Mouse (Mus musculus): ENCODE measurements around the gene Myrfl. TPM values are rescaled to one million over a fixed set of nuclear protein-coding genes. Genes with fewer than 3 reads are reported as not detected.

Gene Myrfl
- polyA plus RNA-seq, 1 experiment = 0.02 TPM

DNA sequence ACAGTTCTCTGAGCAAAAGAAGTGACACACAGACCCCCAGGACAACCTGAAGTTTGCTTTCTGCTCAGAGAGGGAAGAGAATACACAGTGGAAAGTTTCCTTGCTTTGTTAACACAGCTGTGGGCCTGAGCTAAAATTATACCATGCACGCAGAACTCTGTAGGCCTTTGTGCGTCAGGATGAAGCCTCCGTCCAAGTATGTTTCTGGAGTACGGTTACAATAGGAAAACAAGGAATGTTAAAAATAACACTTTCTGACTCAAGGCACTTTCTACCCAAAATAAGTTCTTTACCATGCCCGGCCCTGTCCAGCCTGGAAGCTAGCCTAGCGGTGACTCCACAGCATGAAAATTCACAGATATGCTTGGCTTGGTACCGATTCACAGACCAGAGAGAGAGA is 156.6 kb downstream of the Myrfl start:
- no peak for DNase-seq (ENCODE audit: low read depth in 1 of 2, low spot score in 2 of 2)
- no peaks in the 10 kb centered on the region for H3K36me3 ChIP-seq (ENCODE audit: control insufficient read depth, insufficient read depth, low read length)
- H3K4me3 ChIP-seq (ENCODE audit: extremely low read depth, insufficient read depth, insufficient read length) = no peak overlapping the region
- no peaks in the 10 kb centered on the region for H3K27me3 ChIP-seq (ENCODE audit: control insufficient read depth, insufficient read depth, low read length)
- no peak for TF ChIP-seq CTCF (IDR thresholded peaks at IDR 0.05; ENCODE audit: extremely low read depth, insufficient read depth, insufficient read length, insufficient replicate concordance)
- TF ChIP-seq POLR2A (IDR thresholded peaks at IDR 0.05; ENCODE audit: low read depth, low read length) = no peak
- WGBS = 49% methylated on average over 7 of the region's 7 CpGs
- no peak overlapping the region for H3K27ac ChIP-seq (ENCODE audit: insufficient read depth, low read length)
- peaks cover 6% of the 10 kb centered on the region; the same call in 1 of the 2 replicates for H3K4me1 ChIP-seq (ENCODE audit: control insufficient read depth, insufficient read depth, insufficient read length)

- Histone ChIP-seq H3K27me3 (ENCODE audit: control insufficient read depth, insufficient read depth, low read length) (no peaks in the 10 kb centered on the region), H3K36me3 (ENCODE audit: control insufficient read depth, insufficient read depth, low read length) (no peaks in the 10 kb centered on the region), H3K4me1 (ENCODE audit: control insufficient read depth, insufficient read depth, insufficient read length) (peaks cover 6% of the 10 kb centered on the region; the same call in 1 of the 2 replicates), H3K27ac (ENCODE audit: insufficient read depth, low read length) (no peak overlapping the region), H3K4me3 (ENCODE audit: extremely low read depth, insufficient read depth, insufficient read length) (no peak overlapping the region)
- TF ChIP-seq POLR2A (IDR thresholded peaks at IDR 0.05; ENCODE audit: low read depth, low read length) = no peak
- TF ChIP-seq CTCF (IDR thresholded peaks at IDR 0.05; ENCODE audit: extremely low read depth, insufficient read depth, insufficient read length, insufficient replicate concordance) = no peak
- DNase-seq (ENCODE audit: low read depth in 1 of 2, low spot score in 2 of 2) = no peak
- 44% methylated on average over 8 of the region's 8 CpGs for WGBS
Measured at GRCm38 (mm10) chr10:116738533-116738932, 158.2 kb downstream of the Myrfl start.

DNA sequence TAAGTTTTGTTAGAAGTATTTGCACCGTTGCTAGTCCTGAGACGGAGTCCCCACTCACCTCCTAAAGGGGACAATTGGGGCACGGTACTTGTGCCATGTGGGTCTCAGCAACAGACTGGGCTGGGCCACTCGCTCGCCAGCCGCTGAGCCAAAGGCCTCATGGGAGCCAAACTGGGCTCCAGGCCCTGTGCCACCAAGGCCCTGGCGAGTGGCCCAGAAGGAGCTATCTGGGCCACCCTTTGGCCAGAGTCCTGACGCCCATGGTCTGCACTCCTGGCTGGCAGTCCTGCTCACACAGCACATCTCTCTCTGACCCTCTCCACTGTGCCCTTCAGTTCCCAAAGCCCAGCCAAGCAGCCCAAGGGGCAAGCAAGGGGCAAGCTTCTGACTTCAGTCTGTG is 161.1 kb downstream of the Myrfl start:
- TF ChIP-seq POLR2A (IDR thresholded peaks at IDR 0.05; ENCODE audit: low read depth, low read length) (no peak), CTCF (IDR thresholded peaks at IDR 0.05; ENCODE audit: extremely low read depth, insufficient read depth, insufficient read length, insufficient replicate concordance) (no peak)
- Histone ChIP-seq H3K4me3 (ENCODE audit: extremely low read depth, insufficient read depth, insufficient read length) (no peak overlapping the region), H3K36me3 (ENCODE audit: control insufficient read depth, insufficient read depth, low read length) (no peaks in the 10 kb centered on the region), H3K4me1 (ENCODE audit: control insufficient read depth, insufficient read depth, insufficient read length) (no peaks in the 10 kb centered on the region; the same call in 1 of the 2 replicates), H3K27me3 (ENCODE audit: control insufficient read depth, insufficient read depth, low read length) (no peaks in the 10 kb centered on the region), H3K27ac (ENCODE audit: insufficient read depth, low read length) (no peak overlapping the region)
- no peak for DNase-seq (ENCODE audit: low read depth in 1 of 2, low spot score in 2 of 2)
- WGBS = 91% methylated on average over 8 of the region's 8 CpGs

DNA sequence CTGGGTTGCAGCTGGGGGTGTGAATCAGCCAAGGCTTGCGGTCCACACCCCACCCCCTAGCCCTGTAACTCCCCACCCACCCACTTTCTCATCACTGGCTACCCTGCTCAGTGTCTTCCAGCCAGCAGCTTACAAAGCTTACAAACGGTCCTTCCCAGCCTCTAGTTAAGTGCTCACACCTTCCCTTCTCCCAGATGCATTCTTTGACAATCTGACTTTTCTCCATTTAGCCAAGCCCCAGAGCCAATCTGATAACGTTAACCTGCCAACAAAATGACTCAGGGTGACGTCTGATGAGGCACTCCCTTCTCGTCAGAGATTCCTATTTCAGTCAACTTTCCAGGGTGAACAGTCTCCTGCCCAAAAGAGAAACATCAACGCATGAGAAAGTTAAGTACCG is 163.1 kb downstream of the Myrfl start:
- no peaks in the 10 kb centered on the region for H3K27me3 ChIP-seq (ENCODE audit: control insufficient read depth, insufficient read depth, low read length)
- TF ChIP-seq CTCF (IDR thresholded peaks at IDR 0.05; ENCODE audit: extremely low read depth, insufficient read depth, insufficient read length, insufficient replicate concordance) (no peak), POLR2A (IDR thresholded peaks at IDR 0.05; ENCODE audit: low read depth, low read length) (no peak)
- no peak overlapping the region for H3K27ac ChIP-seq (ENCODE audit: insufficient read depth, low read length)
- H3K4me1 ChIP-seq (ENCODE audit: control insufficient read depth, insufficient read depth, insufficient read length) = no peaks in the 10 kb centered on the region
- H3K4me3 ChIP-seq (ENCODE audit: extremely low read depth, insufficient read depth, insufficient read length) = no peak overlapping the region
- WGBS = 88% methylated on average over 7 of the region's 7 CpGs
- no peaks in the 10 kb centered on the region for H3K36me3 ChIP-seq (ENCODE audit: control insufficient read depth, insufficient read depth, low read length)
- no peak for DNase-seq (ENCODE audit: low read depth in 1 of 2, low spot score in 2 of 2)

GRCm38 (mm10) chr10:116730033-116730652 is 166.6 kb downstream of the Myrfl start:
- H3K36me3 ChIP-seq (ENCODE audit: control insufficient read depth, insufficient read depth, low read length) = no peaks in the 10 kb centered on the region
- H3K27ac ChIP-seq (ENCODE audit: insufficient read depth, low read length) = no peak overlapping the region
- H3K27me3 ChIP-seq (ENCODE audit: control insufficient read depth, insufficient read depth, low read length) = no peaks in the 10 kb centered on the region
- no peak overlapping the region for H3K4me3 ChIP-seq (ENCODE audit: extremely low read depth, insufficient read depth, insufficient read length)
- no peak for DNase-seq (ENCODE audit: low read depth in 1 of 2, low spot score in 2 of 2)
- 86% methylated on average over 10 of the region's 10 CpGs for WGBS
- no peaks in the 10 kb centered on the region for H3K4me1 ChIP-seq (ENCODE audit: control insufficient read depth, insufficient read depth, insufficient read length)
- TF ChIP-seq CTCF (IDR thresholded peaks at IDR 0.05; ENCODE audit: extremely low read depth, insufficient read depth, insufficient read length, insufficient replicate concordance) (no peak), POLR2A (IDR thresholded peaks at IDR 0.05; ENCODE audit: low read depth, low read length) (no peak)

DNA sequence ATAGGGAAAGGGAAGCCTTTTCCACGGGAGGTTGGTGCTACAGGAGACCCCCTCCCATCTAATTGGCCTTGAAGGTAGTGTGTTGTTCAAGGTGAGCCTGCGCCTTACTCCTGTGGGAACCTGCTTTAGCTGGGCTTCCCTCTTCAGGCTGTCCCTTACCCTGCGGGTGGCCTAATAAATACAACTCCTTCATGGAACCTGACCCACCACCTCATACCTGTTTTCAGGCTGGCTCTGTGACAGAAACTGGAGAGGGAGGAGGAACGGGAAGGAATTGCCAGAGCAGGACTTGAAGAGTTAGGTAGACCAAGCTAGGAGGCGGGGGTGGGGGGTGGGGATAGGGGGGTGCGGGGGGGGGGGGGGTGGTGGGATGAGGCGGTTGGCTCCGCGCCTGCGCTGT is 167.9 kb downstream of the Myrfl start:
- WGBS = 87% methylated on average over 6 of the region's 10 CpGs
- no peak for DNase-seq (ENCODE audit: low read depth in 1 of 2, low spot score in 2 of 2)
- H3K4me3 ChIP-seq (ENCODE audit: extremely low read depth, insufficient read depth, insufficient read length) = no peak overlapping the region
- no peaks in the 10 kb centered on the region for H3K36me3 ChIP-seq (ENCODE audit: control insufficient read depth, insufficient read depth, low read length)
- no peaks in the 10 kb centered on the region for H3K27me3 ChIP-seq (ENCODE audit: control insufficient read depth, insufficient read depth, low read length)
- H3K27ac ChIP-seq (ENCODE audit: insufficient read depth, low read length) = no peak overlapping the region
- TF ChIP-seq CTCF (IDR thresholded peaks at IDR 0.05; ENCODE audit: extremely low read depth, insufficient read depth, insufficient read length, insufficient replicate concordance) (no peak), POLR2A (IDR thresholded peaks at IDR 0.05; ENCODE audit: low read depth, low read length) (no peak)
- H3K4me1 ChIP-seq (ENCODE audit: control insufficient read depth, insufficient read depth, insufficient read length) = no peaks in the 10 kb centered on the region

- 52% methylated on average over 14 of the region's 14 CpGs for WGBS
- Histone ChIP-seq H3K4me1 (ENCODE audit: control insufficient read depth, insufficient read depth, insufficient read length) (no peaks in the 10 kb centered on the region), H3K36me3 (ENCODE audit: control insufficient read depth, insufficient read depth, low read length) (no peaks in the 10 kb centered on the region), H3K27me3 (ENCODE audit: control insufficient read depth, insufficient read depth, low read length) (no peaks in the 10 kb centered on the region), H3K27ac (ENCODE audit: insufficient read depth, low read length) (no peak overlapping the region), H3K4me3 (ENCODE audit: extremely low read depth, insufficient read depth, insufficient read length) (no peak overlapping the region)
- no peak for TF ChIP-seq CTCF (IDR thresholded peaks at IDR 0.05; ENCODE audit: extremely low read depth, insufficient read depth, insufficient read length, insufficient replicate concordance)
- no peak for TF ChIP-seq POLR2A (IDR thresholded peaks at IDR 0.05; ENCODE audit: low read depth, low read length)
- DNase-seq (ENCODE audit: low read depth in 1 of 2, low spot score in 2 of 2) = no peak
Measured at GRCm38 (mm10) chr10:116727702-116728298, 168.9 kb downstream of the Myrfl start.

Other genes starting within 250 kb of the Myrfl start
- 34.3 and 69.3 TPM in 2 replicates for gene Rab3ip, start 53.9 kb upstream of the Myrfl start, polyA plus RNA-seq (2012; rRNA removed)
- not detected in 2 replicates for gene Gm10271, start 75.7 kb upstream of the Myrfl start, polyA plus RNA-seq (2012; rRNA removed)
- 0.07 and 0.09 TPM in 2 replicates for gene Best3, start 89.4 kb upstream of the Myrfl start, polyA plus RNA-seq (2012; rRNA removed)
- gene Lrrc10, start 148.4 kb upstream of the Myrfl start, polyA plus RNA-seq (2012; rRNA removed) = not detected in 2 replicates
- 45.7 and 47.5 TPM in 2 replicates for gene Cct2, start 166.9 kb upstream of the Myrfl start, polyA plus RNA-seq (2012; rRNA removed)